Mouse (Mus musculus) liver, adult 2 months (tissue): ENCODE results near the gene Vsig4.

Experiments used
- CTCF ChIP-seq: fragments of 200-500 bp; IDR thresholded peaks from 2 replicates; pipeline ENCODE4 v1.5.1; 2011; ENCODE audit warnings: low read depth, low read length, control low read depth
- POLR2A ChIP-seq: fragments of 200-500 bp; IDR thresholded peaks from 2 replicates; pipeline ENCODE4 v1.6.1; 2011; ENCODE audit warnings: low read length, control low read depth; ENCODE audit not compliant: insufficient read depth; ENCODE audit errors: extremely low read depth

GRCm38 (mm10) chrX:96239644-96240043 lies 53.6 kb downstream of the Vsig4 start:
- TF ChIP-seq CTCF (no peak), POLR2A (no peak)
